Mouse (Mus musculus) granulocyte monocyte progenitor cell, adult 5-6 weeks (primary cell): Measurements from ENCODE around the gene Acox1. TPM values are rescaled to one million over a fixed set of nuclear protein-coding genes. Genes with fewer than 3 reads are reported as not detected.

Experiments
- ATAC-seq: replicated peaks from 2 replicates; pipeline ENCODE4 v1.8.0; 2016; ENCODE audit warnings: mild to moderate bottlenecking, moderate TSS enrichment, inconsistent platforms; ENCODE audit not compliant: poor library complexity, severe bottlenecking
- total RNA-seq, 2 experiments: library from RNA; stranded (forward) in 1 of 2; stranded (reverse) in 1 of 2; fragments of 200-712, 200-1000 nt in 1 of 2; fragments of >200 nt in 1 of 2; fragmentation: Nextera tagmentation in 1 of 2; gene quantifications; 2 replicates each; pipeline ENCODE4 v1.2.3; 2014 to 2017

The Acox1 gene
- total RNA-seq, 2 experiments from 2014 or later: 15.0 to 29.4 TPM

GRCm38 (mm10) chr11:116132366-116133333 lies 66.2 kb downstream of the Acox1 start:
- ATAC-seq: no peak

GRCm38 (mm10) chr11:116131349-116132170 lies 67.3 kb downstream of the Acox1 start:
- no peak for ATAC-seq

- peak; percentile 72 for ATAC-seq
Observed at GRCm38 (mm10) chr11:116130488-116131205, 68.2 kb downstream of the Acox1 start, which contains the start of gene Trim65. TSS of gene Trim65 (minus strand) at chr11:116131128.

GRCm38 (mm10) chr11:116129993-116130487 lies 68.8 kb downstream of the Acox1 start:
- ATAC-seq: peak; percentile 64

- no peak for ATAC-seq
Observed at GRCm38 (mm10) chr11:116129091-116129790, 69.6 kb downstream of the Acox1 start.

GRCm38 (mm10) chr11:116127986-116128385 lies 70.9 kb downstream of the Acox1 start:
- no peak for ATAC-seq

GRCm38 (mm10) chr11:116127156-116127980 lies 71.5 kb downstream of the Acox1 start, which contains the start of gene Trim47:
TSS of gene Trim47 (minus strand) at chr11:116127210.
- ATAC-seq: no peak

- no peak for ATAC-seq
Observed at GRCm38 (mm10) chr11:116126261-116126660, 72.6 kb downstream of the Acox1 start.

Other genes with a start within 250 kb of the Acox1 start
- gene Itgb4, start 224.3 kb downstream of the Acox1 start, total RNA-seq (2014; fragmentation: Nextera tagmentation): not detected in 2 replicates
- not detected in 2 replicates for gene Itgb4, start 224.3 kb downstream of the Acox1 start, total RNA-seq (2017)
- 36.7 and 62.2 TPM in 2 replicates for gene Galk1, start 186.3 kb downstream of the Acox1 start, total RNA-seq (2014; fragmentation: Nextera tagmentation)
- gene Galk1, start 186.3 kb downstream of the Acox1 start, total RNA-seq (2017): 41.3 and 52.3 TPM in 2 replicates
- gene H3f3b, start 171.1 kb downstream of the Acox1 start, total RNA-seq (2014; fragmentation: Nextera tagmentation): 447 and 460 TPM in 2 replicates
- 931 and 1,017 TPM in 2 replicates for gene H3f3b, start 171.1 kb downstream of the Acox1 start, total RNA-seq (2017)
- gene Unk, start 168.7 kb downstream of the Acox1 start, total RNA-seq (2014; fragmentation: Nextera tagmentation): 25.4 and 40.0 TPM in 2 replicates
- gene Unk, start 168.7 kb downstream of the Acox1 start, total RNA-seq (2017): 15.2 and 19.9 TPM in 2 replicates
- gene Unc13d, start 121.1 kb downstream of the Acox1 start, total RNA-seq (2014; fragmentation: Nextera tagmentation): 19.1 and 26.7 TPM in 2 replicates
- 18.2 and 21.1 TPM in 2 replicates for gene Unc13d, start 121.1 kb downstream of the Acox1 start, total RNA-seq (2017)
- 83.3 and 96.6 TPM in 2 replicates for gene Wbp2, start 112.0 kb downstream of the Acox1 start, total RNA-seq (2014; fragmentation: Nextera tagmentation)
- 13.6 and 17.3 TPM in 2 replicates for gene Wbp2, start 112.0 kb downstream of the Acox1 start, total RNA-seq (2017)
- gene Trim47, start 71.8 kb downstream of the Acox1 start, total RNA-seq (2014; fragmentation: Nextera tagmentation): 1.9 TPM in 1 of 2 replicates, not detected in the other
- gene Trim47, start 71.8 kb downstream of the Acox1 start, total RNA-seq (2017): 3.1 TPM in 1 of 2 replicates, not detected in the other
- 11.6 and 18.1 TPM in 2 replicates for gene Trim65, start 67.9 kb downstream of the Acox1 start, total RNA-seq (2014; fragmentation: Nextera tagmentation)
- 3.7 and 7.0 TPM in 2 replicates for gene Trim65, start 67.9 kb downstream of the Acox1 start, total RNA-seq (2017)
- 52.1 and 60.1 TPM in 2 replicates for gene Mrpl38, start 60.2 kb downstream of the Acox1 start, total RNA-seq (2014; fragmentation: Nextera tagmentation)
- gene Mrpl38, start 60.2 kb downstream of the Acox1 start, total RNA-seq (2017): 22.8 and 29.6 TPM in 2 replicates
- 14.1 and 22.2 TPM in 2 replicates for gene Fbf1, start 30.9 kb downstream of the Acox1 start, total RNA-seq (2014; fragmentation: Nextera tagmentation)
- gene Fbf1, start 30.9 kb downstream of the Acox1 start, total RNA-seq (2017): 15.3 and 22.8 TPM in 2 replicates
- 85.3 and 106 TPM in 2 replicates for gene Ten1, start 190 bp downstream of the Acox1 start, total RNA-seq (2014; fragmentation: Nextera tagmentation)
- gene Ten1, start 190 bp downstream of the Acox1 start, total RNA-seq (2017): 28.5 and 31.9 TPM in 2 replicates
- gene Evpl, start 39.0 kb upstream of the Acox1 start, total RNA-seq (2014; fragmentation: Nextera tagmentation): 0.13 and 0.58 TPM in 2 replicates
- gene Evpl, start 39.0 kb upstream of the Acox1 start, total RNA-seq (2017): 1.5 and 1.7 TPM in 2 replicates
- gene Srp68, start 75.2 kb upstream of the Acox1 start, total RNA-seq (2014; fragmentation: Nextera tagmentation): 104 and 123 TPM in 2 replicates
- gene Srp68, start 75.2 kb upstream of the Acox1 start, total RNA-seq (2017): 75.2 and 75.7 TPM in 2 replicates
- not detected in 2 replicates for gene Galr2, start 81.9 kb upstream of the Acox1 start, total RNA-seq (2014; fragmentation: Nextera tagmentation)
- gene Galr2, start 81.9 kb upstream of the Acox1 start, total RNA-seq (2017): 0.09 TPM in 1 of 2 replicates, not detected in the other
- gene Exoc7, start 108.2 kb upstream of the Acox1 start, total RNA-seq (2014; fragmentation: Nextera tagmentation): 23.0 and 45.3 TPM in 2 replicates
- 30.1 and 36.6 TPM in 2 replicates for gene Exoc7, start 108.2 kb upstream of the Acox1 start, total RNA-seq (2017)
- gene Foxj1, start 136.4 kb upstream of the Acox1 start, total RNA-seq (2014; fragmentation: Nextera tagmentation): not detected in 2 replicates
- gene Foxj1, start 136.4 kb upstream of the Acox1 start, total RNA-seq (2017): not detected in 2 replicates
- gene Rnf157, start 214.0 kb upstream of the Acox1 start, total RNA-seq (2014; fragmentation: Nextera tagmentation): 13.9 and 19.5 TPM in 2 replicates
- 5.9 and 7.5 TPM in 2 replicates for gene Rnf157, start 214.0 kb upstream of the Acox1 start, total RNA-seq (2017)
- 49.9 and 62.5 TPM in 2 replicates for gene Ubald2, start 235.0 kb upstream of the Acox1 start, total RNA-seq (2014; fragmentation: Nextera tagmentation)
- gene Ubald2, start 235.0 kb upstream of the Acox1 start, total RNA-seq (2017): 45.8 and 46.4 TPM in 2 replicates